Mouse (Mus musculus) cerebellum, adult 11 months (tissue): Measurements from ENCODE around the gene Dcakd.

Source experiments
- DNase-seq: peaks from one replicate; pipeline ENCODE4 v3.0.0; 2022

Gene Dcakd

GRCm38 (mm10) chr11:103028176-103028891 lies at the start of gene Dcakd, which contains the start of gene Nmt1:
Gene Dcakd, minus strand, starts transcription at chr11:103028333.
Gene Nmt1, plus strand, starts transcription at chr11:103028190.
- peak; percentile 87 for DNase-seq

GRCm38 (mm10) chr11:103076581-103076980 lies 48.4 kb upstream of the Dcakd start:
- DNase-seq: no peak

- peak; percentile 60 for DNase-seq
Observed at GRCm38 (mm10) chr11:103076010-103076409, 47.9 kb upstream of the Dcakd start.

DNA sequence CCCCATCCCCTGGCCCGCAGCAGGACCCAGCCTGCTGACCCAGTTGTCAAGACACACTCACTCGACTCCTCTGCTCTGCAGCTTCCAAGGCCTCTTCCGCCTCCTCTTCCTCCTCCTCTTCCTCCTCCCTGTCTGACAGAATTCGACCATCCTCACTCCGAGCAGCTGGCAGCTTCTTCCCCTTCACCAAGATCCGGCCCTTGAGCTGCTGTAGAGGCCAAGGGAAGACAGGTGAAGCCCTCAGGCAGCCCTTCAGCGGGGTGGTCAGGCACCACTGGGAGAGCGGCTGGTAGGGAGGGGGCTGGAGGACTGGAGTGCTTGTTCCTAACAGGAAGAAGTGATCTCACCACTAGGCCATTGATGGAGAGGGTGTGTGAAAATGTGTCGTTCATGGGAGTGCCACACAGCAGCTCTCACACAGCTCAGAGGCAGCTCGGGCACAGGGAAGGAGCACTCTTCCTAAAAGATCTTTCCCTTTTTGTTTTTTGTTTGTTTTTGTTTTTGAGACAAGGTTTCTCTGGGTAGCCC lies 46.7 kb upstream of the Dcakd start:
- no peak for DNase-seq

DNA sequence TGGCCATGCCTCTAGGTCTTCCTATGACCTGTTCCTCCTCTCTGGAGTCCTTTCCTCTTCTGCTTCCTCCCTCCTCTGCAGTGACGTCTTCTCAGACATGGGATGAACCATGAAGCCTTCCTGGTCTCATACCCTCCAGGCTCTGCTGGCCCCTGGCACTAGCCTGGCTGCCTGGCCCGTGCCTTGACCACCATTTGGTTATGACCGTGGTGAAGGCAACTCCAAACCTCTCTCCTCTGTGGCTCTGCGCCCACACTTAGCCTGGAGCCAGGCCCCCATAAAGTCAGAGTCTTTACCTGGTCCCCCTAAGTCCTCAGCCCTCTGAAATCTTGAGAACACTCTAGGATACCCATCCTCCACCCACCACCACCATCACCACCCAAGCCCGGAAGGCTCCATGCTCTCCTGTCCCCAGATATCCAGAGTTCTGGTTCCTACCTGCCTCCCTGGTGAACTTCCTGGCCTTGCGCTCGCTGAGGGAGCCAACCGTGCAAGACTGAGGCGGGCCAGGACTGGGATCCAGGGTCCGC lies 46.1 kb upstream of the Dcakd start:
- no peak for DNase-seq

DNA sequence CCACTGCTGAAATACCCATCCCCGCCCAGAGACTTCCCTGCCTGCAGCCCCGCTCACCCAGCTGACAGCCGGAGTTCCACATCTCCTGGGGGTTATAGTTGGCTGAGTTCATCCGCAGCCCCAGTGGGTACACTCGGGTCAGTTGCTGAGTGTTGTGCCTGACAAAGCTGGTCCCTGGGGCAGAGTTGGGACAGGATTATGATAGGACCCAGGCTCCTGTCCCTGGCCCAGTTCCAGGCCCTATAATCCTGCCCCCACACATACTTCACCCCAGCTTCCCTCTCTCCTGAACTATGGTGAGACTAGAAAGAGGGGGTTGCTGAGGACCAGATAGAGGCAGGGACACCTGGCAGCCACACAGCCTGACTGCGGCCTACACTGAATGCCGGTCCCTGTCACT lies 45.5 kb upstream of the Dcakd start:
- no peak for DNase-seq

GRCm38 (mm10) chr11:103070322-103070880 lies 42.3 kb upstream of the Dcakd start:
- DNase-seq: no peak

DNA sequence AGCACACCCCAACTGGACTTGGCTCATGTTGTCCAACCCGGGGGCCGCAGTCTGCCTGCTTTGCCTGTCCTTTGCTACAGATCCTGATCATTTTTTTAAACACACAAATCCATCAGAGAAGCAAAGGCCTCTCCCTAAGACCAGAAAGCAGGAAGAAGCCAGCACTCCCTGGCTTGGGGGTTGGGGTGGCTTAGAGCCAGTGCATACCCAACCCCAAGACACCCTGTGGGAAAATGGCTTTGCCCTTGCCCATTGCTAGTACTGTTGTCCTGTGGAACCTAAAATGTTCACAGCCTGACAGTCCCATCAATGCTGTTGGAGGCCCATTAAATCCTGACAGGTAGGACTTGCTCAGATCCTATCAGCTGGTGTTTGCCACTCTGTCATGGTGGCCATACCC lies 41.6 kb upstream of the Dcakd start:
- no peak for DNase-seq

DNA sequence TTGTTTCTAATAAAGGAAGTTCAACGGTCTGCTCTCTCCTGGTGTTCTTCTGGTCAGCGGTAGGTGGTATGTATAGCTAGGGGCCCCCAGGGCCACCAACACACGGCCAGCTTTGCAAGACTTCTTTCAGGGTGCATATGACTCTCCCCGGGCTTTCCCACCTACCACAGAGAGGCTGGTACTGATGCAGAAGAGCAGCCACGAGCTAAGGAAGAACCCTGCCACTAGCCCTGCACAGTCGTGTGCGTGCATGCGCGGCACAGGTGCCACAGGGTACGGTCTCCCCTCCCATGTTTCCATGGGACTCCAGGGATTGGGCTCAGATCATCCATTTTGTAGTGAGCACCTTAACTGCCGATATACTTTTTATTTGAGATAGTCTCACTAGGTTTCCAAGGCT lies 40.8 kb upstream of the Dcakd start:
- no peak for DNase-seq

DNA sequence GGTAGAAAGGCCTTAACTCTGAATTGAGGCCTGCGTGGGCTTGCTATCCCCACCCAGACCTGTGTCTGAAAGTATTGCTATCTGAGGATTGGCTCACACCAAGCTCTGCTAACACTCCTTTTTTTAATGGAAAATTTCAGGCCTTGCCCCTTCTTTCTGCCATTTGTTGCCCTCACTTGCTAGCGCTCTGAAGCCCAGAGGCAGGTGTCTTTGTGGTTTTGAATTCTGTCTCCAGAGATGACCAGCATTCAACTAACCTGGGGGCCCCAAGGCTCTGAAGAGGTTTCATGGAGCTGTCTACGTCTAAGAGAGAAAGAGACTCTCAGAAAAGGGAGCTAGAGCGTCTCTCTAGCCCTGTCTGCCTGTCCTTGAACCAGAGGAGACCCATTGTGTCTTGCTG lies 40.1 kb upstream of the Dcakd start:
- no peak for DNase-seq

GRCm38 (mm10) chr11:103067457-103068001 lies 39.4 kb upstream of the Dcakd start:
- no peak for DNase-seq

DNA sequence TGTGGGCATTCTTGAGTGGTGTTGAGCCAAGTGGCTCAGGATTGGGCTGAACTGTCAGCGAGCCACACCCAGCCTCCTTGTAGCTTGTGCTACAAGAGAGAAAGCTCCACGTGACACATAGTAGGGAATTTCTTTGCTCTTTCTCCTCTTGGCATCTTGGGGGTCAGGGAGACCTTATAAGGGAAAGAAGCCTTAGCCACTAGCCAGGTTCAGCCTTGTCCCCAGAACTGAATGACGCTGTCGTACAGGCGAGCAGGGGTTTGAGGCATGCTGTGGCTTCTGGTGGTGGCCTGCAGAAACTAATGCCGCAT lies 38.9 kb upstream of the Dcakd start:
- no peak for DNase-seq

- DNase-seq: no peak
Observed at GRCm38 (mm10) chr11:103066191-103067050, 38.3 kb upstream of the Dcakd start.

DNA sequence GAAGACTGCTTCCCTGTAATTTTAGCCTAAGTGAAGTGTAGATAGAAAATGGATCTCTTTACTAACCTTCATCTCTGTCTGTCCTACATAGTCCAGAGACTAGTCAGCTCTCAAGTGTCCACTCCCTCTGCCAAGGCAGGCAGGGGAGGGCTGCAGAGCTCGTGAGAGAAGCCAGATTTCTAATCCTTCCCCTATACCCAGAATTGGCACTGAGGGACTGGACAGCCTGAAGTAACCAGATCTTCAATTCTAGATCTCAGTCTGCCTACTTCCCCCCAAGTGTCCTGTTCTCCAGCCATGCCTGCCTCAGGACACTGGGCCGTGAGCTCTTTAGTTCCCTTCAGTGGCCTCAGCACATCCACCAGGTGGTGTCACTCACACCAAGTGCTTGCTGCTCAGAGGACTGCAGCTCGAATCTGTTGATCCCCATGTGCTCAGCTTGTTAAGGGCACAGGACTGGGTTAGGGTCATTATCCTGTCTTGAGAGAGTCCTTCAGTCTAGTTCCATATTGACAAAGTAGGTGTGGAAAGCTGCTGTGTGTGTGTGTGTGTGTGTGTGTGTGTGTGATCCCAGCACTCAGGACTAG lies 30.5 kb upstream of the Dcakd start:
- no peak for DNase-seq

DNA sequence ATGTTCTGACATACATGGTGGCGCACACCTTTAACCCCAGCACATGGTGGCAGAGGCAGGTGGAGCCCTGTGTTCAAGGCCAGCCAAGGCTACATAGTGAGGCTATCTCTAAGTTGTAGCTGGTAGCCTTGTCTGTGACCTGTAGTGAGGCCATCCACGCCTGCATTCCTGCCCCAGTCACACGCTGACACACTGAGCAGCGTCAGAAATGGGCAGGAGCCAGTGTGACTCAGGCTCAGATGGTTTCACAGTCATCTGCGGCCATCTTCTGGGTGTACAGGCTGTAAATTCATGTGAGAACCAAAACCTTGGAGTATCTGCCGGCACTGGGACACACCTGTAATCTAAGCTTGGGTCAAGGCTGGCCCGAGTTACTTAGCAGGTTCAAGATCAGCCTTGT lies 28.5 kb upstream of the Dcakd start:
- DNase-seq: no peak

GRCm38 (mm10) chr11:103054798-103055197 lies 26.7 kb upstream of the Dcakd start:
- peak; percentile 66 for DNase-seq

- DNase-seq: no peak
Observed at GRCm38 (mm10) chr11:103053191-103054076, 25.3 kb upstream of the Dcakd start.

- no peak for DNase-seq
Observed at GRCm38 (mm10) chr11:103052078-103052477, 23.9 kb upstream of the Dcakd start.

GRCm38 (mm10) chr11:103051249-103051691 lies 23.1 kb upstream of the Dcakd start:
- DNase-seq: peak; percentile 34

DNA sequence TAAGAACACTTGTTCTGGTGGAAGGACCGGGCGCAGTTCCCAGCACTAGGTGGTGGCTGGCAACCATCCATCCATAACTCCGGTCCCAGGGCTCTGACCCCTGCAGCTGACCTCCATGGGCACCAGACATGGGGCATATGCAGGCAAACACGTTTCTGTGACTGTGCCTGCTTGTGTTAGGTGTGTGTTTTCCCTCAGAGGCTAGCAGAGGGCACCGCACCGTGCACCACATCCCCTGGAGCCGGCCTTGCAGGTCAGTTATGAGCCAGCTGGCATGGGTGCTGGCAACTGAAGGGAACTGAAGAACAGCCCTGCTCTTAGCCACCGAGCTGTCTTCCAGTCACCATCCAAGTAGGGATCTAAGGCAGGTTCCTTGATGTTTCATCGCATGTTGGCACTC lies 22.0 kb upstream of the Dcakd start:
- DNase-seq: peak; percentile 41

DNA sequence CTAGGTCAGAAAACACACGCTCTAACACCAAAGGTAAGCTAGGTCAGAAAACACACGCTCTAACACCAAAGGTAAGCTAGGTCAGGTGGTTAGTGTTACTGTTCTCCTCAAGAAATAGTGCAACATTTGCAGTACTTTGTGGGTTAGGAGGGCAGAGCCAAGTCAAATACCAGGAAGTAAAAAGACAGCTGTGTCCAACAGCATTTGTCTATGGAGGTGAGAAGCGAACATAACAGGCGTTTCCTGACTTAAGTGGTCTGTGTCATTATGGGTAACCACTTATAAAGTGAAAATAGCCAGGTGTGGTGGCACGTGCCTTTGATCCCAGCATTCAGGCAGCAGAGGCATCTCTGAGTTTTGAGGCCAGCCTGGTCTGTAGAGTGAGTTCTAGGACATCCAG lies 21.5 kb upstream of the Dcakd start:
- DNase-seq: no peak

DNA sequence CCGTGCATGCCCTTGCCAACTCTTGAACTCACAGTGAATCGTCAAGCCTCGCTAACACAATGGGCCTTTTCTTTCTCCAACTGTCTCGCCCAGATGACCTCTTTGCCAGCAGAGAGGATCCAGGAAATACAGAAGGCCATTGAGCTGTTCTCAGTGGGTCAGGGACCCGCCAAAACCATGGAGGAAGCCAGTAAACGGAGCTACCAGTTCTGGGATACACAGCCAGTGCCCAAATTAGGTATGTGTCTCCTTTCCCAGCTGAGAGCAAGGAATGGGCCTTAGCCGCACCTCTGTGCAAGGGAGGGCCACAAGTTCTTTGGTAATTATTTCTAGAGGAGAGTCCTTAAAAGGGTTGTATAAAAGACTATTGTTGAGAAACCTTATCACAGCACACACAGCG lies 18.2 kb upstream of the Dcakd start:
- DNase-seq: no peak
